Mouse (Mus musculus) left cerebral cortex, postnatal 14 days (tissue): ENCODE results near the gene Kcnmb2. TPM values are rescaled to one million over a fixed set of nuclear protein-coding genes. Genes with fewer than 3 reads are reported as not detected.

Experiments used
- DNase-seq, 2 experiments: peaks; one replicate each; pipeline ENCODE4 v3.0.0; 2021 to 2022; ENCODE audit warnings: low spot score in 2 of 2, mixed read lengths in 1 of 2
- intact Hi-C: fragments of 180-260 bp; cut with DNase I; formaldehyde crosslinking; loops from one replicate; pipeline ENCODE4 v1.15.1; 2025
- total RNA-seq, 2 experiments: library from RNA; stranded (reverse); gene quantifications; 2 replicates each; pipeline ENCODE4 v1.2.3; 2021

Kcnmb2 gene
- total RNA-seq, 2 experiments from 2014 or later = 5.1 to 6.3 TPM

DNA sequence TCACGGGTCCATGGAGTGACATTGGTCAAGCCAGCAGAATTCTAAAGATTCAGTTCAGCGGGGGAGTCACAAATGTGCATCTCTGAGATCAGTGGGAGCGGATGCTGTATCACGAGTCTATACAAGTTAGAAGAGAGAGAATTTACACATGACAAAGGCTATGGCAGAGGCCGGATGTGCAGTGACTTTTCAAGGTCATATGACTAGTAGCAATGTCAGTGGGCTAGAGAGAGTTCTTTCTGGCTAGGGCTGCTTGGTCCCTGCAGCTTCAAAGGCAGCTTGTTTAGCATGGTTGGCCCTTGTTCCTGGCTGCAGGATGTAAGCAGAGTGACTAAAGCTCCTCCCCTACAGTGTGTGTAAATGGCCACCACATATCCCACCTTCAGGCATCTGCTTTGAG lies 217.5 kb downstream of the Kcnmb2 start:
- intact Hi-C loops = no loop called here
- no peak for DNase-seq

- intact Hi-C loops = no loop called here
- no peak for DNase-seq
Measured at GRCm38 (mm10) chr3:32121731-32122130, 219.4 kb downstream of the Kcnmb2 start.

DNA sequence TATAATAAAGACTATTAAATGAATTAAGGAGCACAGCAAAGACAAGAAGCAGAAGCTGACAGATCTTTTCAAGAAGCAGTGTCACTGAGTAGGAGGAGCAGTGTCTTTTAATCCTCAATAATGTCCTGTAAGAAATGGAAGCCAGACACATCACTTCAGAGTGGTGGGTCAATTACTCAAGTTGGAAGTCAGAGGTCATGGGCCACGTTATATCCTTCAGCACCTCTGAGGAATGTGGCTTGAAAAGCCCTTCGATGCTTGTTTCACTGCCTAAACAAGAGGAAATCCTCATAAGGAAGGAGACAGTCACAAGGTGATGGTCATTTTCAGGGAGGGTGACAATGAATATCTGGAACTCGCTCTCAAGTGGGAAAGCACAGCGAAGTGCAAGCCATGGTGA lies 223.1 kb downstream of the Kcnmb2 start:
- intact Hi-C loops = no loop called here
- DNase-seq = no peak

DNA sequence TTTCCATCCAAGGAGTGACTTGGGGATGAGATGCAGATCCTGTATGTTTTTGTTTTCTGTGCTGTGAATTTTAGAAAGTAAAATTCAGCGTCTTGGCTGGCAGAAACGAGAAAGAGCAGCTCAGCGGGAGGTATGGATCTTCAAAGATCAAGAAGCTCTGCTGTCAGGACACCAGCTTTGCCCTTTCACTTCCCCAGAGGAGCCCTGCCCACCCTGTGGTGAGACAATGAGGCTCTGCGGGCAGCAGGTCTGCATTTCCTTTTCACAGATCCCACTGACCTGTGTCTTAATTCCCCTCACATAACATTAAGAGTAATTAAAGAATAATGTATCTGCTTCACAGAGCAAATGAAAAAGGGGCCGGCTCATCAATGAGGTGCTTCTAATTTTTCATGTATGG lies 226.1 kb downstream of the Kcnmb2 start:
- intact Hi-C loops = no loop called here
- no peak for DNase-seq

- DNase-seq = no peak
- intact Hi-C loops = no loop called here
Measured at GRCm38 (mm10) chr3:32130696-32131095, 228.4 kb downstream of the Kcnmb2 start.

- intact Hi-C loops = no loop called here
- DNase-seq = no peak
Measured at GRCm38 (mm10) chr3:32132395-32133004, 230.2 kb downstream of the Kcnmb2 start.

GRCm38 (mm10) chr3:32144194-32144593 lies 241.9 kb downstream of the Kcnmb2 start:
- intact Hi-C loops = no loop called here
- no peak for DNase-seq

- DNase-seq = peak in 1 of 2 experiments; percentile 7
- intact Hi-C loops = no loop called here
Measured at GRCm38 (mm10) chr3:32144655-32145054, 242.3 kb downstream of the Kcnmb2 start.

- peak in 1 of 2 experiments; percentile 26 for DNase-seq
- intact Hi-C loops = no loop called here
Measured at GRCm38 (mm10) chr3:32147739-32148138, 245.4 kb downstream of the Kcnmb2 start.

GRCm38 (mm10) chr3:32149851-32150570 lies 247.7 kb downstream of the Kcnmb2 start:
- intact Hi-C loops = no loop called here
- no peak for DNase-seq

DNA sequence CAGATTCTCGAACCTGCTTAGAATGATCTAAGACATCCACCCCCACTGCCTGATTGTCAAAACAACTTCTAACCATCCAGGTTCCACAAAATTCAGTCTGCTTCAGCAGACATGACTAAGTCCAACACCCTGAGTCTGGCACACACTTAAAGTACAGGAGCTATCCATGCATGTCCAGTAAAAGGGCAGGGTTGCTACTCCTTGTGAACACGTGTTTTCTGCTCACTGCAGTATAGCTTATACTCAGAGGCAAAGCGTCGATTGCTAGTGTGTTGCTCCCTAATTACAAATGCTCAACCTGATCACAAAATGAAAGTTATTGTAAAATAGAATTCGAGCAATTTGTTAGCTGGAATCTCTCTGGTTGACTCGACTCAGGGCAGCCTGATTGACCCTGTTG lies 278.2 kb downstream of the Kcnmb2 start:
- intact Hi-C loops = no loop called here
- no peak for DNase-seq

DNA sequence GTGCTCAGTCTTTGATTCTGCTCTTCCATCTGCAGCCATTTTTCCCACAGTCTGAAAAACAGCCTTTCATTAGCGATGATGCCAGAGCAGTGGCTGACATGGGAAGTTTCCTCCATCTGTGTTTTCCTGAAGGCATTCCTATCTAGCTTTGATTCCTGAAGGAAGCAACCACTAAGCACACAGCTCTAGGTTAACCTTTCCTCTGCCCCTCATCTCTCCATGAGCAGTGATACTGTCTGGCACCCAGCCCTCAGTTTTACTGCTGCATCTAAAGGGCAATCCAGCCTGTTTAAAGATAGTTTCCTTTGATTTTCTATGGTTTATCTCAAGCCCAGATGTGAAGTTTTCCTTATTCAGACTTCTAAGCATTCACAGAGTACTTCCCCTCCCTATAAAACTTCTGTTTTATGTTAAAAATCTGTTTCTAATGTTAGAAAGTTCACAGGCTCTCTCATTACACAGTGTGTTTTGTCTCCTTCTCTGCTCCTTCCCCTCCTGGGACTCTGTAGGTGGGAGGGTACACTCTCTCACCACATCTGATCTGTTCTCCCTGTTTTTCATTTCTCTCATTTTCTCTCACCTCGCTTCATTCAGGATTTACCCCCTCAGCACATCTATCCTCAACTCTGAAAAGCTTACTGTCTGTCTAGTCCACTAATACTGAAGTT lies 283.7 kb downstream of the Kcnmb2 start:
- no peak for DNase-seq
- intact Hi-C loops = no loop called here

GRCm38 (mm10) chr3:32188521-32188920 lies 286.2 kb downstream of the Kcnmb2 start:
- intact Hi-C loops = loop anchor here (2.0 kb wide), 1 partner anchor 398 kb away; no protein-coding TSS in a partner anchor
- DNase-seq = peak; percentile 29 to 55

DNA sequence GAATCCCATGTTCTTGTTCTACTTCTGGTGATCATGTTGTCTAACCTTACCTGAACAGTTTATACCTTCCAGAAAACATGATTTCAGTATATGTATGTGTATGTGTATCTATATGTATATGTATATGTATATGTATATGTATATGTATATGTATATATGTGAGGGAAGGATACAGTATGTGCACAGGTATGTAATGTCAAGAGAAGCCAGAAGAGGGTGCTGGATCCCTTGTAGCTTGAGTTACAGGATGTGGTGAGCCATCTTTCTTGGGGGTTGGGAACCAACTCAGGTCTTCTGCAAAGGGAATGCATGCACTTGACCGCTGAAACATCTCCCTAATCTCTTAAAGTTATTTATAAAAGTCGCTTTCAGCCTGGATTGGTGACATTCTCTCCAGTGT lies 286.6 kb downstream of the Kcnmb2 start:
- DNase-seq = no peak
- intact Hi-C loops = loop anchor here (2.0 kb wide), 1 partner anchor 398 kb away; no protein-coding TSS in a partner anchor

- no peak for DNase-seq
- intact Hi-C loops = loop anchor here (2.0 kb wide), 1 partner anchor 399 kb away; no protein-coding TSS in a partner anchor
Measured at GRCm38 (mm10) chr3:32189956-32190355, 287.6 kb downstream of the Kcnmb2 start.

- intact Hi-C loops = no loop called here
- DNase-seq = no peak
Measured at GRCm38 (mm10) chr3:32194014-32194413, 291.7 kb downstream of the Kcnmb2 start.

DNA sequence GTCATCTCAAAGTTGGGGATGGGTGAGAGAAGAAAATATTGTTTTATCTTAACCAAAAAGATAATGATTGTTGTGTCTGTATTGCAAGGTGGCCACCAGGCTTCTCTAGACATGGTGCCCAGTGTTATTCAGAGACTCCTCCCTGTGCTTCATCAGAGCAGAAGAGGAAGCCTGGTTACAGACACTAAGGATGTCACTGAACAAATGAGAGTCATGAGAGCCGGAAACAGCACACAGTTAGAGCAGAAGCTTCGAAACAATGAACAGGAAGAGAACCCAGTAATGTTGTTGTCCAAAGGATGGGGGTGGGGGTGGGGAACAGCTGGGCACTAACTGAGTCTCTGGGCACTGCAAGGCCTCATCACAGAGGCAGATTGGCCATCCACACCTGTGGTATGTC lies 324.4 kb downstream of the Kcnmb2 start:
- DNase-seq = no peak
- intact Hi-C loops = no loop called here

DNA sequence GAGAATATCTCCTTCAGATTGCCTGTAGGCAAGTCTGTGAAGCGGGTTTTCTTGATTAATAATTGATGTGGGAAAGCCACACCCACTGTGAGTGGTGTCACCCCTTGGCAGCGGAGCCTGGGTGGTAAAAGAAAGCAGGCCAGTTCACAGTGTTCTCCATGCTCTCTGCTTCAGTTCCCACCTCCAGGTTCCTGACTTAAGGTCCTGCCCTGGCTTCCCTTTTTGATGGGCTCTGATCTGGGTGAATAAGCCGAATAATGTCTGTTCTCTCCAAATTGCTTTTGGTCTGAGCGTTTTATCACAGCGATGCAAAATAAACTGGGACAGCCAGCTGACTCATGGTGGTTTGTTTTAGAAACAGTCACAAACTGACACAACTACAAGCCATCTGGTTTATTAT lies 334.5 kb downstream of the Kcnmb2 start:
- intact Hi-C loops = no loop called here
- DNase-seq = no peak
